Comparison of ENCODE assay signal across 9 mouse cellular contexts in genomic region chr9:119192202-119192990, GRCm38 (mm10). TPM values are rescaled to one million over a fixed set of nuclear protein-coding genes. Genes with fewer than 3 reads are reported as not detected.
DNase-seq lines count a peak whose midpoint lies in the region; ATAC-seq and TF ChIP-seq lines count a peak whose summit lies in the region.
"Had no signal": no experiment of that assay in that cellular context is flagged by ENCODE, and none has a peak within 500 bp of the region (broad histone marks: within the 10 kb centered on the region; RNA-seq: fewer than 3 reads in every experiment).

No protein-coding gene starts in this region.

- no peak overlapping the region for H3K9ac ChIP-seq in hindbrain, embryonic 11.5 days (ENCODE audit: low read depth, low read length)
- H3K9ac ChIP-seq in hindbrain, embryonic 16.5 days (ENCODE audit: low read depth, low read length), result no peak overlapping the region
- no peak overlapping the region for H3K9ac ChIP-seq in MEL (ENCODE audit: control insufficient read depth, low read depth, low read length, poor library complexity, severe bottlenecking)
- no peak overlapping the region for H3K9ac ChIP-seq in intestine, embryonic 14.5 days (ENCODE audit: low read length)
- no peak overlapping the region for H3K9ac ChIP-seq in liver, postnatal 0 days (replicated peaks)
- H3K9ac ChIP-seq in stomach, postnatal 0 days (ENCODE audit: low read length), result no peak overlapping the region
- H3K9ac ChIP-seq: embryonic facial prominence, embryonic 13.5 days had no signal

- peak; percentile 47 for TF ChIP-seq RAD21 in MEL (IDR thresholded peaks at IDR 0.05; ENCODE audit: low read depth, low read length)

- no peaks in the 10 kb centered on the region for H3K79me2 ChIP-seq in MEL (ENCODE audit: control insufficient read depth, insufficient read depth, low read length, poor library complexity)

- H3K27ac ChIP-seq in hindbrain, embryonic 11.5 days (ENCODE audit: low read depth, low read length), result no peak overlapping the region
- no peak overlapping the region for H3K27ac ChIP-seq in hindbrain, embryonic 16.5 days (ENCODE audit: low read depth, low read length)
- H3K27ac ChIP-seq in MEL (ENCODE audit: control insufficient read depth, low read depth, low read length), result no peak overlapping the region
- H3K27ac ChIP-seq in intestine, embryonic 14.5 days (ENCODE audit: low read depth), result no peak overlapping the region
- no peak overlapping the region for H3K27ac ChIP-seq in liver, postnatal 0 days (ENCODE audit: low read depth)
- no peak overlapping the region for H3K27ac ChIP-seq in stomach, postnatal 0 days (replicated peaks)
- H3K27ac ChIP-seq: embryonic facial prominence, embryonic 13.5 days had no signal

- H3K4me1 ChIP-seq in hindbrain, embryonic 11.5 days (replicated peaks; ENCODE audit: control insufficient read depth, insufficient read depth, low read length), result no peaks in the 10 kb centered on the region
- H3K4me1 ChIP-seq in hindbrain, embryonic 16.5 days (ENCODE audit: control insufficient read depth, insufficient read depth, low read depth, low read length), result no peaks in the 10 kb centered on the region
- no peaks in the 10 kb centered on the region for H3K4me1 ChIP-seq in MEL (ENCODE audit: control insufficient read depth in 1 of 2, insufficient read depth in 2 of 2, low read length in 2 of 2)
- no peaks in the 10 kb centered on the region for H3K4me1 ChIP-seq in intestine, embryonic 14.5 days (replicated peaks; ENCODE audit: control insufficient read depth, insufficient read depth, low read length)
- no peaks in the 10 kb centered on the region for H3K4me1 ChIP-seq in liver, postnatal 0 days (ENCODE audit: insufficient read depth)
- H3K4me1 ChIP-seq in stomach, postnatal 0 days (replicated peaks; ENCODE audit: control insufficient read depth, insufficient read depth), result no peaks in the 10 kb centered on the region
- H3K4me1 ChIP-seq: embryonic facial prominence, embryonic 13.5 days had no signal

- TF ChIP-seq EP300 in MEL (IDR thresholded peaks at IDR 0.05; ENCODE audit: low read depth in 1 of 2, low read length in 2 of 2), result no peak
- no peak for TF ChIP-seq EP300 in liver, postnatal 0 days (IDR thresholded peaks at IDR 0.05; ENCODE audit: low read depth)
- TF ChIP-seq EP300 in stomach, postnatal 0 days (optimal IDR thresholded peaks at IDR 0.05), result no peak

- DNase-seq in hindbrain, embryonic 11.5 days (ENCODE audit: low spot score), result peak; percentile 47
- peak; percentile 40 for DNase-seq in MEL (ENCODE audit: low read depth, low spot score)
- DNase-seq in cerebellum, adult 11-12 months, result peak; percentile 7
- peak; percentile 77 for DNase-seq in intestine, embryonic 14.5 days (ENCODE audit: low spot score)
- peak; percentile 80 for DNase-seq in liver, postnatal 0 days
- peak; percentile 81 for DNase-seq in stomach, postnatal 0 days (ENCODE audit: low spot score)
- no peak for DNase-seq in MN1 (ENCODE audit: low spot score)

- TF ChIP-seq CTCF in MEL (IDR thresholded peaks at IDR 0.05 in 2 of 3, conservative IDR thresholded peaks at IDR 0.05 in 1 of 3; ENCODE audit: control insufficient read depth in 1 of 3, insufficient read depth in 1 of 3, low read depth in 2 of 3, low read length in 3 of 3, poor library complexity in 1 of 3, severe bottlenecking in 1 of 3), result peak; percentile 77 to 89 (median 80)
- peak; percentile 82 for TF ChIP-seq CTCF in liver, postnatal 0 days (IDR thresholded peaks at IDR 0.05; ENCODE audit: low read depth)
- TF ChIP-seq CTCF in stomach, postnatal 0 days (IDR thresholded peaks at IDR 0.05; ENCODE audit: low read depth), result peak; percentile 81

- no peak overlapping the region for H3K4me2 ChIP-seq in hindbrain, embryonic 11.5 days (replicated peaks; ENCODE audit: low read depth, low read length)
- H3K4me2 ChIP-seq in hindbrain, embryonic 16.5 days (ENCODE audit: low read length), result no peak overlapping the region
- no peak overlapping the region for H3K4me2 ChIP-seq in intestine, embryonic 14.5 days (ENCODE audit: low read length)
- no peak overlapping the region for H3K4me2 ChIP-seq in liver, postnatal 0 days (ENCODE audit: low read depth, low read length)
- H3K4me2 ChIP-seq in stomach, postnatal 0 days (replicated peaks; ENCODE audit: low read depth), result no peak overlapping the region
- H3K4me2 ChIP-seq: embryonic facial prominence, embryonic 13.5 days had no signal

- H3K4me3 ChIP-seq in hindbrain, embryonic 11.5 days (ENCODE audit: low read depth, low read length), result no peak overlapping the region
- H3K4me3 ChIP-seq in hindbrain, embryonic 16.5 days (ENCODE audit: low read length), result no peak overlapping the region
- H3K4me3 ChIP-seq in MEL (ENCODE audit: control insufficient read depth in 1 of 2, insufficient read depth in 1 of 2, low read depth in 2 of 2, low read length in 2 of 2), result no peak overlapping the region
- no peak overlapping the region for H3K4me3 ChIP-seq in intestine, embryonic 14.5 days (ENCODE audit: low read depth, low read length)
- no peak overlapping the region for H3K4me3 ChIP-seq in liver, postnatal 0 days (ENCODE audit: low read depth, low read length)
- H3K4me3 ChIP-seq in stomach, postnatal 0 days (ENCODE audit: low read depth, low read length), result no peak overlapping the region
- H3K4me3 ChIP-seq: embryonic facial prominence, embryonic 13.5 days had no signal

- H3K36me3 ChIP-seq in hindbrain, embryonic 11.5 days (ENCODE audit: control insufficient read depth, insufficient read depth, low read length), result no peaks in the 10 kb centered on the region
- H3K36me3 ChIP-seq in hindbrain, embryonic 16.5 days (ENCODE audit: control insufficient read depth, insufficient read depth, low read length), result no peaks in the 10 kb centered on the region
- no peaks in the 10 kb centered on the region for H3K36me3 ChIP-seq in MEL (ENCODE audit: control insufficient read depth in 1 of 2, insufficient read depth in 2 of 2, low read length in 2 of 2)
- H3K36me3 ChIP-seq in intestine, embryonic 14.5 days (ENCODE audit: control insufficient read depth, insufficient read depth, low read length), result no peaks in the 10 kb centered on the region
- no peaks in the 10 kb centered on the region for H3K36me3 ChIP-seq in liver, postnatal 0 days (replicated peaks; ENCODE audit: insufficient read depth, low read length)
- no peaks in the 10 kb centered on the region for H3K36me3 ChIP-seq in stomach, postnatal 0 days (ENCODE audit: control insufficient read depth, insufficient read depth, low read length)
- H3K36me3 ChIP-seq: embryonic facial prominence, embryonic 13.5 days had no signal

- H3K9me3 ChIP-seq in hindbrain, embryonic 11.5 days (ENCODE audit: control insufficient read depth, low read length), result no peaks in the 10 kb centered on the region
- H3K9me3 ChIP-seq in hindbrain, embryonic 16.5 days (ENCODE audit: control insufficient read depth, low read length), result 0 out of 2 replicates have a peak, but pooled peaks cover 2% of the 10 kb centered on the region
- no peaks in the 10 kb centered on the region for H3K9me3 ChIP-seq in MEL (replicated peaks; ENCODE audit: insufficient read depth, low read length)
- H3K9me3 ChIP-seq in intestine, embryonic 14.5 days (ENCODE audit: control insufficient read depth, low read length), result no peaks in the 10 kb centered on the region
- H3K9me3 ChIP-seq in liver, postnatal 0 days (ENCODE audit: low read length), result no peaks in the 10 kb centered on the region
- no peaks in the 10 kb centered on the region for H3K9me3 ChIP-seq in stomach, postnatal 0 days (ENCODE audit: control insufficient read depth, low read length)
- H3K9me3 ChIP-seq: embryonic facial prominence, embryonic 13.5 days had no signal

- no peaks in the 10 kb centered on the region for H3K27me3 ChIP-seq in hindbrain, embryonic 11.5 days (ENCODE audit: control insufficient read depth, insufficient read depth, low read length)
- H3K27me3 ChIP-seq in hindbrain, embryonic 16.5 days (replicated peaks; ENCODE audit: control insufficient read depth, insufficient read depth, low read length), result no peaks in the 10 kb centered on the region
- H3K27me3 ChIP-seq in MEL (ENCODE audit: control insufficient read depth in 1 of 2, insufficient read depth in 2 of 2, low read length in 2 of 2), result no peaks in the 10 kb centered on the region
- no peaks in the 10 kb centered on the region for H3K27me3 ChIP-seq in intestine, embryonic 14.5 days (replicated peaks; ENCODE audit: control insufficient read depth, insufficient read depth, low read length)
- H3K27me3 ChIP-seq in liver, postnatal 0 days (ENCODE audit: insufficient read depth, low read length), result no peaks in the 10 kb centered on the region
- no peaks in the 10 kb centered on the region for H3K27me3 ChIP-seq in stomach, postnatal 0 days (ENCODE audit: control insufficient read depth, insufficient read depth, low read length)
- H3K27me3 ChIP-seq: embryonic facial prominence, embryonic 13.5 days had no signal

- no peak for ATAC-seq in hindbrain, embryonic 11.5 days (ENCODE audit: low FRiP score)
- no peak for ATAC-seq in hindbrain, embryonic 16.5 days
- peak; percentile 50; the same call in 1 of the 2 replicates for ATAC-seq in intestine, embryonic 14.5 days (replicated peaks; ENCODE audit: low FRiP score, low TSS enrichment, low read depth)
- ATAC-seq in liver, postnatal 0 days, result peak; percentile 90
- ATAC-seq in stomach, postnatal 0 days (ENCODE audit: low FRiP score, low TSS enrichment), result peak; percentile 82

- TF ChIP-seq POLR2A in MEL (IDR thresholded peaks at IDR 0.05; ENCODE audit: control insufficient read depth in 1 of 2, insufficient read depth in 1 of 2, low read depth in 1 of 2, low read length in 2 of 2, poor library complexity in 1 of 2), result no peak

- WGBS in hindbrain, embryonic 11.5 days, result 38% methylated on average over 11 of the region's 11 CpGs
- WGBS in hindbrain, embryonic 16.5 days, result 45% methylated on average over 11 of the region's 11 CpGs
- WGBS in intestine, embryonic 14.5 days, result 36% methylated on average over 11 of the region's 11 CpGs
- WGBS in liver, postnatal 0 days (ENCODE audit: insufficient replicate concordance), result 38% methylated on average over 11 of the region's 11 CpGs
- 31% methylated on average over 10 of the region's 11 CpGs for WGBS in stomach, postnatal 0 days

RNA-seq across cellular contexts. Expression of gene Slc22a13, which starts 16.5 kb away (rescaled TPM):
- polyA plus RNA-seq in hindbrain, embryonic 11.5 days (2014; fragmentation: Nextera tagmentation; extraction: Ambion mirVana), result not detected in 2 replicates
- not detected in 2 replicates for polyA plus RNA-seq in hindbrain, embryonic 16.5 days (2015; fragmentation: Nextera tagmentation; extraction: Ambion mirVana)
- not detected in 2 replicates for total RNA-seq in MEL (2012; rRNA removed)
- polyA plus RNA-seq in MEL (2012; ENCODE audit: insufficient read depth in 1 of 2, insufficient read length in 2 of 2, low read depth in 1 of 2, low replicate concordance in 2 of 2, missing spikeins in 1 of 2), result under 1 TPM in 1 of 2 experiments, not detected in 1; 0.04 TPM
- polyA plus RNA-seq in intestine, embryonic 14.5 days (2014; fragmentation: Nextera tagmentation; extraction: Ambion mirVana), result not detected in 2 replicates
- not detected in 2 replicates for polyA plus RNA-seq in liver, postnatal 0 days (2015; fragmentation: Nextera tagmentation; extraction: Ambion mirVana)
- 0.07 TPM in 1 of 2 replicates, not detected in the other for polyA plus RNA-seq in stomach, postnatal 0 days (2015; fragmentation: Nextera tagmentation; extraction: Ambion mirVana)
- polyA plus RNA-seq: embryonic facial prominence, embryonic 13.5 days had no signal

RNA-seq across cellular contexts. Expression of gene Gm47289, which starts 33.4 kb away (rescaled TPM):
- not detected in 2 replicates for polyA plus RNA-seq in hindbrain, embryonic 11.5 days (2014; fragmentation: Nextera tagmentation; extraction: Ambion mirVana)
- not detected in 2 replicates for polyA plus RNA-seq in hindbrain, embryonic 16.5 days (2015; fragmentation: Nextera tagmentation; extraction: Ambion mirVana)
- not detected in 2 replicates for total RNA-seq in MEL (2012; rRNA removed)
- polyA plus RNA-seq in MEL (2012; ENCODE audit: insufficient read depth in 1 of 2, insufficient read length in 2 of 2, low read depth in 1 of 2, low replicate concordance in 2 of 2, missing spikeins in 1 of 2), result not detected
- polyA plus RNA-seq in intestine, embryonic 14.5 days (2014; fragmentation: Nextera tagmentation; extraction: Ambion mirVana), result not detected in 2 replicates
- polyA plus RNA-seq in liver, postnatal 0 days (2015; fragmentation: Nextera tagmentation; extraction: Ambion mirVana), result not detected in 2 replicates
- not detected in 2 replicates for polyA plus RNA-seq in stomach, postnatal 0 days (2015; fragmentation: Nextera tagmentation; extraction: Ambion mirVana)
- polyA plus RNA-seq: embryonic facial prominence, embryonic 13.5 days had no signal

RNA-seq across cellular contexts. Expression of gene Acaa1b, which starts 35.5 kb away (rescaled TPM):
- polyA plus RNA-seq in hindbrain, embryonic 11.5 days (2014; fragmentation: Nextera tagmentation; extraction: Ambion mirVana), result 1.4 and 1.7 TPM in 2 replicates
- polyA plus RNA-seq in hindbrain, embryonic 16.5 days (2015; fragmentation: Nextera tagmentation; extraction: Ambion mirVana), result 3.7 and 5.1 TPM in 2 replicates
- 1.3 and 1.4 TPM in 2 replicates for total RNA-seq in MEL (2012; rRNA removed)
- polyA plus RNA-seq in MEL (2012; ENCODE audit: insufficient read depth in 1 of 2, insufficient read length in 2 of 2, low read depth in 1 of 2, low replicate concordance in 2 of 2, missing spikeins in 1 of 2), result 1 to 10 TPM in 1 of 2 experiments, not detected in 1; 1.9 TPM
- 2.1 and 2.5 TPM in 2 replicates for polyA plus RNA-seq in intestine, embryonic 14.5 days (2014; fragmentation: Nextera tagmentation; extraction: Ambion mirVana)
- 496 and 544 TPM in 2 replicates for polyA plus RNA-seq in liver, postnatal 0 days (2015; fragmentation: Nextera tagmentation; extraction: Ambion mirVana)
- polyA plus RNA-seq in stomach, postnatal 0 days (2015; fragmentation: Nextera tagmentation; extraction: Ambion mirVana), result 10.7 and 11.2 TPM in 2 replicates

Comparison
In these comparisons a context has a peak if more than half of its experiments do, and no peak if none do; other contexts are left out.
1. ATAC-seq: peak in intestine, embryonic 14.5 days (single experiment), liver, postnatal 0 days (single experiment) and stomach, postnatal 0 days (single experiment); none in hindbrain, embryonic 11.5 days (single experiment) and hindbrain, embryonic 16.5 days (single experiment).
2. RNA of gene Acaa1b, which starts 35.5 kb away (polyA plus RNA-seq): 496 to 544 TPM in liver, postnatal 0 days; 10.7 to 11.2 TPM in stomach, postnatal 0 days, 3.7 to 5.1 TPM in hindbrain, embryonic 16.5 days, 2.1 to 2.5 TPM in intestine, embryonic 14.5 days, 1.9 TPM in MEL and 1.4 to 1.7 TPM in hindbrain, embryonic 11.5 days; every median in the first group is over 10 times any median in the second.
3. Peak in every context shown above with its lines, with median percentiles within 50 percentile points of each other: CTCF ChIP-seq.